Mouse (Mus musculus) left cerebral cortex, postnatal 36 days (tissue): ENCODE results near the gene Kcnh7. TPM values are rescaled to one million over a fixed set of nuclear protein-coding genes. Genes with fewer than 3 reads are reported as not detected.

Source experiments
- DNase-seq, 2 experiments: peaks; one replicate each; pipeline ENCODE4 v3.0.0; 2021 to 2022; ENCODE audit warnings: low spot score in 2 of 2, mixed read lengths in 1 of 2
- intact Hi-C: fragments of 180-260 bp; cut with DNase I; formaldehyde crosslinking; loops from one replicate; pipeline ENCODE4 v1.15.1; 2025
- total RNA-seq, 2 experiments: library from RNA; stranded (reverse); gene quantifications; 2 replicates each; pipeline ENCODE4 v1.2.3; 2021

Kcnh7 gene
- total RNA-seq, result 100 to 1,000 TPM in 1 of 2 experiments, 10 to 100 TPM in 1; 93.3 to 105 TPM

- DNase-seq, result peak; percentile 64 to 75
- intact Hi-C loops, result loop anchor here (2.0 to 10.0 kb wide), 3 partner anchors 263 to 469 kb away; no protein-coding TSS in a partner anchor
Measured at GRCm38 (mm10) chr2:63183563-63184545, at the start of gene Kcnh7. Gene Kcnh7 (minus strand): TSS chr2:63184287.

GRCm38 (mm10) chr2:63207435-63207834 is 23.3 kb upstream of the Kcnh7 start:
- no peak for DNase-seq
- intact Hi-C loops, result no loop called here

GRCm38 (mm10) chr2:63186014-63186413 is 1.9 kb upstream of the Kcnh7 start:
- no peak for DNase-seq
- intact Hi-C loops, result loop anchor here (10.0 kb wide), 1 partner anchor 471 kb away; no protein-coding TSS in a partner anchor

GRCm38 (mm10) chr2:63184551-63185430 is 704 bp upstream of the Kcnh7 start:
- intact Hi-C loops, result loop anchor here (2.0 to 10.0 kb wide), 2 partner anchors 268 to 470 kb away; no protein-coding TSS in a partner anchor

GRCm38 (mm10) chr2:63153701-63154100 is 30.4 kb downstream of the Kcnh7 start:
- DNase-seq, result no peak
- intact Hi-C loops, result no loop called here

More at GRCm38 (mm10) chr2:63184551-63185430, 704 bp upstream of the Kcnh7 start:
- DNase-seq, result peak; percentile 57 to 60

- DNase-seq, result no peak
- intact Hi-C loops, result no loop called here
Measured at GRCm38 (mm10) chr2:63127762-63128516, 56.1 kb downstream of the Kcnh7 start.

GRCm38 (mm10) chr2:63120316-63120715 is 63.8 kb downstream of the Kcnh7 start:
- no peak for DNase-seq
- intact Hi-C loops, result no loop called here

- intact Hi-C loops, result no loop called here
- DNase-seq, result peak in 1 of 2 experiments; percentile 13
Measured at GRCm38 (mm10) chr2:63117209-63118193, 66.6 kb downstream of the Kcnh7 start.

- intact Hi-C loops, result no loop called here
Measured at GRCm38 (mm10) chr2:63105971-63106370, 78.1 kb downstream of the Kcnh7 start.

GRCm38 (mm10) chr2:63099676-63100075 is 84.4 kb downstream of the Kcnh7 start:
- DNase-seq, result no peak
- intact Hi-C loops, result no loop called here

More at GRCm38 (mm10) chr2:63105971-63106370, 78.1 kb downstream of the Kcnh7 start:
- DNase-seq, result no peak

- DNase-seq, result no peak
- intact Hi-C loops, result no loop called here
Measured at GRCm38 (mm10) chr2:63091775-63092174, 92.3 kb downstream of the Kcnh7 start.

GRCm38 (mm10) chr2:63090447-63090846 is 93.6 kb downstream of the Kcnh7 start:
- intact Hi-C loops, result no loop called here
- DNase-seq, result no peak

- no peak for DNase-seq
- intact Hi-C loops, result no loop called here
Measured at GRCm38 (mm10) chr2:63058386-63058785, 125.7 kb downstream of the Kcnh7 start.

- DNase-seq, result no peak
- intact Hi-C loops, result no loop called here
Measured at GRCm38 (mm10) chr2:63049884-63050283, 134.2 kb downstream of the Kcnh7 start.

- intact Hi-C loops, result no loop called here
- no peak for DNase-seq
Measured at GRCm38 (mm10) chr2:63039718-63040117, 144.4 kb downstream of the Kcnh7 start.

GRCm38 (mm10) chr2:63014909-63015308 is 169.2 kb downstream of the Kcnh7 start:
- DNase-seq, result no peak
- intact Hi-C loops, result no loop called here

- intact Hi-C loops, result no loop called here
- DNase-seq, result peak; percentile 14 to 22
Measured at GRCm38 (mm10) chr2:63009141-63009540, 174.9 kb downstream of the Kcnh7 start.

- intact Hi-C loops, result no loop called here
- DNase-seq, result no peak
Measured at GRCm38 (mm10) chr2:63002784-63003183, 181.3 kb downstream of the Kcnh7 start.
